Mouse (Mus musculus) liver, postnatal 0 days (tissue): ENCODE results near the gene Bfsp1.

ENCODE experiments used
- CTCF ChIP-seq: sonication (generic); IDR thresholded peaks from 2 replicates; pipeline ENCODE4 v1.5.1; 2016; ENCODE audit warnings: antibody characterized with exemption, low read depth
- EP300 ChIP-seq: IDR thresholded peaks from 2 replicates; pipeline ENCODE4 v1.6.1; 2016; ENCODE audit warnings: antibody characterized with exemption, low read depth, mild to moderate bottlenecking

DNA sequence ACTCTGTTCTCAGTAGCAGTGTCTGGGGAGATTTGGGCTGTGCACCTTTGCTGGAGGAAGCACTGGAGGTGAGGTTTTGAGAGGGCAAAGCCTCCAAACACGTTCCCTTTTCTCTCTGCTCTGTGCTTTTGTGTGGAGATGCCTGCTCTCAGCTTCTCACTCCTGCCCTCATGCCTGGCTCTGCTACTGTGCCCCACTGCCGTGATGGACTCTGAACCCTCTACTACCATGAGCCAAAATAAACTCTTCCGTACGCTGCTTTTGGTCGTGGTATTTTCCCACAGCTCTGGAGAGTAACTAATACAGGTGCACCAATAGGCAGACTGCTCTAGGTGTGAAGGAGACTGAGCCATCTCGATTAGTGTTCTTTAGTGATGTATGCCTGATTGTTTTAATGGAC lies 16.3 kb upstream of the Bfsp1 start:
- no peak for TF ChIP-seq EP300
- TF ChIP-seq CTCF = no peak
